Mouse (Mus musculus): ENCODE data around the gene Traf4. TPM values are rescaled to one million over a fixed set of nuclear protein-coding genes. Genes with fewer than 3 reads are reported as not detected.

Traf4 gene
- 1.7 TPM for polyA plus RNA-seq (2014; fragmentation: Illumina TruSeq; extraction: RNeasy Lipid Tissue Mini Kit (QIAGEN cat#74804); ENCODE audit: low read depth, low replicate concordance)

GRCm38 (mm10) chr11:78164924-78165760 lies at the start of gene Traf4:
Gene Traf4, minus strand, starts transcription at chr11:78165589.

GRCm38 (mm10) chr11:78193113-78193512 lies 27.7 kb upstream of the Traf4 start, which contains the start of gene Proca1:
Gene Proca1, plus strand, starts transcription at chr11:78193392.

DNA sequence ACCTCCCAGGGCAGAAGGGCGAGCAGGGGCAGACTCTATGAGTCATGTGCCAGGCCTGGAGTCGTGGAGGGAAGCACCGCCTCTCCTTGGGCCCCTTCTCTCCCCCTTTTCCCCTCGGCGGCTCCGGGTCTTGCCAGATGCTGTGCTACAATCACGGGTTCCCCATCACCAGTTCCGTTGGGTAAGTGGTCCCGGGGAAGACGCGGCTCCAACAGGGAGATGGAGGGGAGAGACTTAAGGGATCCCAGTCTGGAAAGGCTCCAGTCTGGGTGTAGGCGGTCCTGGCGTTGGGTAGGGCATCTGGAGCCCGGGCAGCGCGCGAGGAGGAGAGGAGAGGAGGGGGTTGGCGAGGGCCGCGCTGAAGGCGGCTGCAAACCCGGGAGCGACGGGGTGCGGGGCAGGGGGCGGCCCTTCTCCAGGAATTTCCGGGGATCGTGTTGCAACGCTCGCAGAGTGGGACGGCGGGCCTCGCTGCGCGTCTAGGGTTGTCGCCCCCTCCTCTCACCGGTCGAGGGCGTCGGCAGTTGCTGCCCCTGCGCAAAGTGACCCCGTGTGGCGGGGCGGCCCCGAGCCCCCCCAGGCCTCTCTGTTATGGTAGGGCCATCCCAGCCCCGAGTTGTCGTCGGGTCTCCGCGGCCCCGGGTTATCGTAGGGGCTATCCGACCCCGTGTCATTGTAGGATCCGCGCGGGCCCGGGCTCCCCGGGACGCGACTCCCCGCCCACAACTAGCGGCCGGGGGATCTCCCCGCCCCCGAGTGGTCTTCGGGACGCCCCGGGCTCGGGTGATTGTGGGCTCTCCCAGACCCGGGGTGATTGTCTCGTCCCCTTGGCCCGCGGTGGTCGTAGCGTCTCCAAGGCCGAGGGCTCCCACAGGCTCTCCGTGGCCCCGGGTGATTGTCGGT lies 23.2 kb upstream of the Traf4 start, which contains the start of gene Rab34:
Rab34 (plus strand) TSS at position 100 of the 903 bp plus-strand sequence.

DNA sequence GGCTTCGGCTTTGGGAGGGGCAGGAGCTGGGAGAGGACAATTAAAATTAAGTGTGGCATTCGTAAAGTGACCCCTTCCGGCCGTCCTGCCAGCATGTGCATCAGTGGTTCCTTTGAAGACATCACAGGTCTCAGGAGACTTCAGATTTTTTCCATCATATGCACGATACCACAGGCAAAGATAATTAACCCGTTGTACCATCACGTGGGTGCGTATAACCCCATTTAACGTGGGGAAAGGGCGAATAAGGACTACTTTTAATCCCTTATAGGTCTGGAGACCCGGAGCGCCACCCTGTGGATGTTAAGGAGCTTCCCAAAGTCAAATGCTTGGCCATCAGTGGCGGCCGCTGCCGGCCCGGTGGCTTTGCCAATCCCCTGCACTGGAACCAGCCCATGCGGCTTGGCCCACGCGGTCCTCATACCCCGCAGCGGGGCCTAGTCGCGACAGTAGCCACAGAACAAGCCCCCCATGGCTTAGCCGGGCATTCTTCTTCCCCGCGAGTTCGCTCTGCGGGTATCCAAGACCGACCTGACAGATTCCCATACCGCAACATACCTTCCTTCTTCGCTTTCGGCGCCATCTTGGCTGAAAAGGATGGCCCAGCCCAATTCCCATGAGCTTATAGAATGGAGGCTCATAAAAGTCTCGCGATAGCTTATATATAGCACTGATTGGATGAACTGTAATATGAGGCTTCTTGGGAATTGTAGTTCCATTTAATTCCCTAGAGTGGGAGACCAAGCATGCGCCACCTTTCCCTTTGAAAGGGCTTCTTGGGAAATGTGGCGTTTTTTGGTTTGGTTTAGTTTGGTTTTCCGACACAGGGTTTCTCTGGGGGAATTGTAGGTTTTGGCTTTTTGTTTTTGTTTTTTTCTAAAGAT lies 17.8 kb upstream of the Traf4 start, which contains the start of gene Rpl23a:
Rpl23a (minus strand) TSS at position 624 of the 884 bp plus-strand sequence.

GRCm38 (mm10) chr11:78176402-78176862 lies 11.0 kb upstream of the Traf4 start, which contains the start of the genes Nek8 and Tlcd1:
Gene Nek8, minus strand, starts transcription at chr11:78176675.
Gene Tlcd1, plus strand, starts transcription at chr11:78176711.

Other genes starting within 250 kb of the Traf4 start
- not detected for gene Sez6, start 234.8 kb downstream of the Traf4 start, polyA plus RNA-seq (2014; fragmentation: Illumina TruSeq; extraction: RNeasy Lipid Tissue Mini Kit (QIAGEN cat#74804); ENCODE audit: low read depth, low replicate concordance)
- 19.0 TPM for gene Phf12, start 182.8 kb downstream of the Traf4 start, polyA plus RNA-seq (2014; fragmentation: Illumina TruSeq; extraction: RNeasy Lipid Tissue Mini Kit (QIAGEN cat#74804); ENCODE audit: low read depth, low replicate concordance)
- 2.4 TPM for gene Dhrs13, start 133.3 kb downstream of the Traf4 start, polyA plus RNA-seq (2014; fragmentation: Illumina TruSeq; extraction: RNeasy Lipid Tissue Mini Kit (QIAGEN cat#74804); ENCODE audit: low read depth, low replicate concordance)
- 4.4 TPM for gene Flot2, start 127.7 kb downstream of the Traf4 start, polyA plus RNA-seq (2014; fragmentation: Illumina TruSeq; extraction: RNeasy Lipid Tissue Mini Kit (QIAGEN cat#74804); ENCODE audit: low read depth, low replicate concordance)
- 4.8 TPM for gene Eral1, start 85.2 kb downstream of the Traf4 start, polyA plus RNA-seq (2014; fragmentation: Illumina TruSeq; extraction: RNeasy Lipid Tissue Mini Kit (QIAGEN cat#74804); ENCODE audit: low read depth, low replicate concordance)
- 4.8 TPM for gene Fam222b, start 70.9 kb downstream of the Traf4 start, polyA plus RNA-seq (2014; fragmentation: Illumina TruSeq; extraction: RNeasy Lipid Tissue Mini Kit (QIAGEN cat#74804); ENCODE audit: low read depth, low replicate concordance)
- gene Nek8, start 11.1 kb upstream of the Traf4 start, polyA plus RNA-seq (2014; fragmentation: Illumina TruSeq; extraction: RNeasy Lipid Tissue Mini Kit (QIAGEN cat#74804); ENCODE audit: low read depth, low replicate concordance): 5.9 TPM
- gene Tlcd1, start 11.1 kb upstream of the Traf4 start, polyA plus RNA-seq (2014; fragmentation: Illumina TruSeq; extraction: RNeasy Lipid Tissue Mini Kit (QIAGEN cat#74804); ENCODE audit: low read depth, low replicate concordance): 14.3 TPM
- 813 TPM for gene Rpl23a, start 18.0 kb upstream of the Traf4 start, polyA plus RNA-seq (2014; fragmentation: Illumina TruSeq; extraction: RNeasy Lipid Tissue Mini Kit (QIAGEN cat#74804); ENCODE audit: low read depth, low replicate concordance)
- gene Rab34, start 22.8 kb upstream of the Traf4 start, polyA plus RNA-seq (2014; fragmentation: Illumina TruSeq; extraction: RNeasy Lipid Tissue Mini Kit (QIAGEN cat#74804); ENCODE audit: low read depth, low replicate concordance): 2.9 TPM
- gene Proca1, start 27.8 kb upstream of the Traf4 start, polyA plus RNA-seq (2014; fragmentation: Illumina TruSeq; extraction: RNeasy Lipid Tissue Mini Kit (QIAGEN cat#74804); ENCODE audit: low read depth, low replicate concordance): 2.4 TPM
- 31.9 TPM for gene Sdf2, start 80.2 kb upstream of the Traf4 start, polyA plus RNA-seq (2014; fragmentation: Illumina TruSeq; extraction: RNeasy Lipid Tissue Mini Kit (QIAGEN cat#74804); ENCODE audit: low read depth, low replicate concordance)
- gene Supt6, start 80.4 kb upstream of the Traf4 start, polyA plus RNA-seq (2014; fragmentation: Illumina TruSeq; extraction: RNeasy Lipid Tissue Mini Kit (QIAGEN cat#74804); ENCODE audit: low read depth, low replicate concordance): 14.0 TPM
- 71.0 TPM for gene 2610507B11Rik, start 96.2 kb upstream of the Traf4 start, polyA plus RNA-seq (2014; fragmentation: Illumina TruSeq; extraction: RNeasy Lipid Tissue Mini Kit (QIAGEN cat#74804); ENCODE audit: low read depth, low replicate concordance)
- gene BC030499, start 125.3 kb upstream of the Traf4 start, polyA plus RNA-seq (2014; fragmentation: Illumina TruSeq; extraction: RNeasy Lipid Tissue Mini Kit (QIAGEN cat#74804); ENCODE audit: low read depth, low replicate concordance): 2.0 TPM
- gene Spag5, start 135.9 kb upstream of the Traf4 start, polyA plus RNA-seq (2014; fragmentation: Illumina TruSeq; extraction: RNeasy Lipid Tissue Mini Kit (QIAGEN cat#74804); ENCODE audit: low read depth, low replicate concordance): 3.8 TPM
- gene Aldoc, start 157.4 kb upstream of the Traf4 start, polyA plus RNA-seq (2014; fragmentation: Illumina TruSeq; extraction: RNeasy Lipid Tissue Mini Kit (QIAGEN cat#74804); ENCODE audit: low read depth, low replicate concordance): 9.2 TPM
- 4.0 TPM for gene Pigs, start 162.8 kb upstream of the Traf4 start, polyA plus RNA-seq (2014; fragmentation: Illumina TruSeq; extraction: RNeasy Lipid Tissue Mini Kit (QIAGEN cat#74804); ENCODE audit: low read depth, low replicate concordance)
- gene Unc119, start 177.9 kb upstream of the Traf4 start, polyA plus RNA-seq (2014; fragmentation: Illumina TruSeq; extraction: RNeasy Lipid Tissue Mini Kit (QIAGEN cat#74804); ENCODE audit: low read depth, low replicate concordance): 5.4 TPM
- gene Foxn1, start 221.0 kb upstream of the Traf4 start, polyA plus RNA-seq (2014; fragmentation: Illumina TruSeq; extraction: RNeasy Lipid Tissue Mini Kit (QIAGEN cat#74804); ENCODE audit: low read depth, low replicate concordance): 0.16 TPM

Data from sigmoid colon, adult 10 weeks (tissue).